Mouse (Mus musculus): ENCODE data around the gene Lypd6b.

DNA sequence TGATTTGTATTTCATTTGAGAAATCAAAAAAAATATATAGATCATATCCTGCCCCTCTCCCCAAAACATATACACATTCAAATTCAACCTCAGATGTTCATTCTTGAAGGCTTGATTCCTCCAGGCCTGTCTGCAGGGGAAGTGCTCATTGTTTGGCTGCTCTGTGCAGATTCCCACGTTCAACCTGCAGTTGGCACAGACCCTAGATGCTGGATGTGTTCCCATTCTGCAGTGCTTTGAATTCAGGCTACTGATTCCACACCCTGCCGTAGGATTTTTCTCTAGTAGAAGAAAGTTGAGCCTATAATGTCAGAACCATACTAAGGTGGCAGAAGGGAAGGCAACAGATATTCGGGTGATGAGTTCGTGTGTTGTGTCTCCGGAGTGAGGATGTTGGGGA lies 195.5 kb downstream of the Lypd6b start:
- no peak for TF ChIP-seq CTCF (IDR thresholded peaks at IDR 0.05; ENCODE audit: control insufficient read depth, insufficient read depth, insufficient replicate concordance, low read depth, low read length)
- no peak for TF ChIP-seq POLR2A (IDR thresholded peaks at IDR 0.05; ENCODE audit: control insufficient read depth, low read depth, low read length)

Data from testis, adult 2 months (tissue).